Mouse (Mus musculus) stomach, embryonic 16.5 days (tissue): ENCODE measurements around the gene Fam213a. TPM values are rescaled to one million over a fixed set of nuclear protein-coding genes. Genes with fewer than 3 reads are reported as not detected.

Experiments
- ATAC-seq: fragments of 200-750 bp; cut with Nextera tagmentation; 2 replicates; pipeline ENCODE4 v1.8.0; 2017; ENCODE audit warnings: moderate number of reproducible peaks, moderate TSS enrichment; ENCODE audit not compliant: insufficient read depth, low FRiP score
- H3K27ac ChIP-seq: fragments of 300-500 bp; sonication (generic); 2 replicates; pipeline ENCODE4 v1.5.1; 2014; ENCODE audit warnings: low read length
- H3K27me3 ChIP-seq: fragments of 300-500 bp; sonication (generic); 2 replicates; pipeline ENCODE4 v1.6.1; 2014; ENCODE audit warnings: low read length, control low read depth, mixed read lengths; ENCODE audit not compliant: control insufficient read depth, insufficient read depth
- H3K36me3 ChIP-seq: fragments of 300-500 bp; sonication (generic); 2 replicates; pipeline ENCODE4 v1.6.1; 2014; ENCODE audit warnings: low read length; ENCODE audit not compliant: control insufficient read depth, insufficient read depth
- H3K4me1 ChIP-seq: fragments of 300-500 bp; sonication (generic); 2 replicates; pipeline ENCODE4 v1.6.1; 2014; ENCODE audit warnings: low read length, control low read depth, mixed read lengths; ENCODE audit not compliant: control insufficient read depth, insufficient read depth
- H3K4me2 ChIP-seq: fragments of 300-500 bp; sonication (generic); 2 replicates; pipeline ENCODE4 v1.6.1; 2014; ENCODE audit warnings: low read depth, low read length, mixed read lengths
- H3K4me3 ChIP-seq: fragments of 300-500 bp; sonication (generic); replicated peaks from 2 replicates; pipeline ENCODE4 v1.5.1; 2014; ENCODE audit warnings: mild to moderate bottlenecking, low read length
- H3K9ac ChIP-seq: fragments of 300-500 bp; sonication (generic); 2 replicates; pipeline ENCODE4 v1.6.1; 2014; ENCODE audit warnings: low read length
- H3K9me3 ChIP-seq: fragments of 300-500 bp; sonication (generic); replicated peaks from 2 replicates; pipeline ENCODE4 v1.6.1; 2016; ENCODE audit warnings: low read length, control low read depth; ENCODE audit not compliant: control insufficient read depth
- WGBS: fragments of 180-500 bp; shearing (Covaris S2); extraction: QIAGEN DNeasy Blood & Tissue Kit; methylation state at CpG from one replicate; pipeline ENCODE4 v1.1.7; 2014; 5-methylcytosine and 5-hydroxymethylcytosine counted together
- polyA plus RNA-seq: library from polyadenylated mRNA; unstranded; fragments of >200 nt; fragmentation: Nextera tagmentation; extraction: Ambion mirVana; gene quantifications from 2 replicates; pipeline ENCODE4 v1.2.1, GENCODE M21; 2015

Fam213a gene
- polyA plus RNA-seq, 1 experiment from 2014 or later = 42.4 TPM

- H3K9ac ChIP-seq = no peak overlapping the region
- H3K27ac ChIP-seq = no peak overlapping the region
- ATAC-seq = no peak
- WGBS = 75% methylated on average over 4 of the region's 4 CpGs
- H3K27me3 ChIP-seq = no peaks in the 10 kb centered on the region
- H3K4me3 ChIP-seq = no peak overlapping the region
- H3K4me1 ChIP-seq = no peaks in the 10 kb centered on the region
- no peaks in the 10 kb centered on the region for H3K36me3 ChIP-seq
- H3K9me3 ChIP-seq = no peaks in the 10 kb centered on the region
- H3K4me2 ChIP-seq = no peak overlapping the region
These were observed 15.7 kb upstream of the Fam213a start for GRCm38 (mm10) chr14:41029303-41029702.

GRCm38 (mm10) chr14:41025594-41026284, 12.2 kb upstream of the Fam213a start:
- Histone ChIP-seq H3K9me3 (no peaks in the 10 kb centered on the region), H3K27me3 (no peaks in the 10 kb centered on the region), H3K9ac (no peak overlapping the region), H3K27ac (no peak overlapping the region), H3K4me1 (no peaks in the 10 kb centered on the region), H3K4me3 (no peak overlapping the region), H3K4me2 (no peak overlapping the region), H3K36me3 (no peaks in the 10 kb centered on the region)
- ATAC-seq = peak; percentile 47; the same call in 1 of the 2 replicates
- 48% methylated on average over 7 of the region's 7 CpGs for WGBS

GRCm38 (mm10) chr14:41025087-41025486, 11.5 kb upstream of the Fam213a start:
- Histone ChIP-seq H3K9me3 (no peaks in the 10 kb centered on the region), H3K27me3 (no peaks in the 10 kb centered on the region), H3K36me3 (no peaks in the 10 kb centered on the region), H3K4me2 (no peak overlapping the region), H3K27ac (no peak overlapping the region), H3K9ac (no peak overlapping the region), H3K4me1 (no peaks in the 10 kb centered on the region), H3K4me3 (no peak overlapping the region)
- WGBS = 71% methylated on average over 2 of the region's 2 CpGs
- no peak; the same call in 1 of the 2 replicates for ATAC-seq

GRCm38 (mm10) chr14:41021246-41021645, 7.7 kb upstream of the Fam213a start:
- Histone ChIP-seq H3K9ac (no peak overlapping the region), H3K4me3 (no peak overlapping the region), H3K9me3 (no peaks in the 10 kb centered on the region), H3K27me3 (no peaks in the 10 kb centered on the region), H3K4me1 (no peaks in the 10 kb centered on the region), H3K36me3 (no peaks in the 10 kb centered on the region), H3K27ac (no peak overlapping the region), H3K4me2 (no peak overlapping the region)
- 87% methylated on average over 3 of the region's 3 CpGs for WGBS
- no peak for ATAC-seq

- Histone ChIP-seq H3K9me3 (no peaks in the 10 kb centered on the region), H3K4me2 (no peak overlapping the region), H3K27ac (0 out of 2 replicates have a peak overlapping the region, but pooled peaks have one; percentile 10), H3K27me3 (no peaks in the 10 kb centered on the region), H3K9ac (no peak overlapping the region), H3K36me3 (no peaks in the 10 kb centered on the region), H3K4me3 (no peak overlapping the region), H3K4me1 (0 out of 2 replicates have a peak, but pooled peaks cover 7% of the 10 kb centered on the region)
- WGBS = 34% methylated on average over 5 of the region's 5 CpGs
- ATAC-seq = no peak
These were observed 3.9 kb upstream of the Fam213a start for GRCm38 (mm10) chr14:41017460-41017859.

- WGBS = 56% methylated on average over 5 of the region's 5 CpGs
- ATAC-seq = no peak
- H3K36me3 ChIP-seq = no peaks in the 10 kb centered on the region
These were observed 1.2 kb upstream of the Fam213a start for GRCm38 (mm10) chr14:41014701-41015240.

GRCm38 (mm10) chr14:41013143-41013542, 445 bp downstream of the Fam213a start:
- no peaks in the 10 kb centered on the region for H3K36me3 ChIP-seq
- WGBS = 12% methylated on average over 9 of the region's 9 CpGs
- peak overlapping the region; percentile 77 for H3K9ac ChIP-seq
- peaks cover 12% of the 10 kb centered on the region; the same call in 1 of the 2 replicates for H3K4me1 ChIP-seq
- ATAC-seq = no peak
- H3K4me2 ChIP-seq = peak overlapping the region; percentile 86
- H3K27ac ChIP-seq = no peak overlapping the region
- no peaks in the 10 kb centered on the region for H3K9me3 ChIP-seq
- peak overlapping the region; percentile 57 for H3K4me3 ChIP-seq
- no peaks in the 10 kb centered on the region for H3K27me3 ChIP-seq

More at GRCm38 (mm10) chr14:41014701-41015240, 1.2 kb upstream of the Fam213a start:
- Histone ChIP-seq H3K9me3 (no peaks in the 10 kb centered on the region), H3K27me3 (no peaks in the 10 kb centered on the region), H3K27ac (no peak overlapping the region), H3K9ac (no peak overlapping the region), H3K4me3 (no peak overlapping the region), H3K4me1 (0 out of 2 replicates have a peak, but pooled peaks cover 7% of the 10 kb centered on the region), H3K4me2 (no peak overlapping the region)

GRCm38 (mm10) chr14:41011916-41012315, 1.7 kb downstream of the Fam213a start:
- no peak overlapping the region for H3K9ac ChIP-seq
- no peaks in the 10 kb centered on the region for H3K36me3 ChIP-seq
- no peaks in the 10 kb centered on the region for H3K9me3 ChIP-seq
- no peak overlapping the region for H3K4me3 ChIP-seq
- ATAC-seq = no peak
- H3K4me2 ChIP-seq = no peak overlapping the region
- H3K27ac ChIP-seq = no peak overlapping the region
- H3K27me3 ChIP-seq = no peaks in the 10 kb centered on the region
- 73% methylated on average over 3 of the region's 3 CpGs for WGBS
- H3K4me1 ChIP-seq = peaks cover 21% of the 10 kb centered on the region; the same call in 1 of the 2 replicates

- Histone ChIP-seq H3K27ac (peak overlapping the region; percentile 75), H3K9me3 (no peaks in the 10 kb centered on the region), H3K27me3 (no peaks in the 10 kb centered on the region), H3K36me3 (no peaks in the 10 kb centered on the region), H3K4me2 (0 out of 2 replicates have a peak overlapping the region, but pooled peaks have one; percentile 17), H3K4me1 (peaks cover 24% of the 10 kb centered on the region), H3K9ac (no peak overlapping the region), H3K4me3 (no peak overlapping the region)
- ATAC-seq = peak; percentile 81
- WGBS = 35% methylated on average over 2 of the region's 2 CpGs
These were observed 5.5 kb downstream of the Fam213a start for GRCm38 (mm10) chr14:41008138-41008537.
